Mouse (Mus musculus) spleen, adult 10 weeks (tissue): Measurements from ENCODE around the gene Pcyox1. TPM values are rescaled to one million over a fixed set of nuclear protein-coding genes. Genes with fewer than 3 reads are reported as not detected.

ENCODE experiments used
- polyA plus RNA-seq: library from polyadenylated mRNA; stranded (reverse); fragments of 350-450 nt; fragmentation: Illumina TruSeq; extraction: RNeasy Lipid Tissue Mini Kit (QIAGEN cat#74804); gene quantifications from one replicate; pipeline ENCODE4 v1.2.3, GENCODE M21; 2015; ENCODE audit warnings: low replicate concordance; ENCODE audit not compliant: insufficient read depth

The Pcyox1 gene
- 37.4 TPM for polyA plus RNA-seq

DNA sequence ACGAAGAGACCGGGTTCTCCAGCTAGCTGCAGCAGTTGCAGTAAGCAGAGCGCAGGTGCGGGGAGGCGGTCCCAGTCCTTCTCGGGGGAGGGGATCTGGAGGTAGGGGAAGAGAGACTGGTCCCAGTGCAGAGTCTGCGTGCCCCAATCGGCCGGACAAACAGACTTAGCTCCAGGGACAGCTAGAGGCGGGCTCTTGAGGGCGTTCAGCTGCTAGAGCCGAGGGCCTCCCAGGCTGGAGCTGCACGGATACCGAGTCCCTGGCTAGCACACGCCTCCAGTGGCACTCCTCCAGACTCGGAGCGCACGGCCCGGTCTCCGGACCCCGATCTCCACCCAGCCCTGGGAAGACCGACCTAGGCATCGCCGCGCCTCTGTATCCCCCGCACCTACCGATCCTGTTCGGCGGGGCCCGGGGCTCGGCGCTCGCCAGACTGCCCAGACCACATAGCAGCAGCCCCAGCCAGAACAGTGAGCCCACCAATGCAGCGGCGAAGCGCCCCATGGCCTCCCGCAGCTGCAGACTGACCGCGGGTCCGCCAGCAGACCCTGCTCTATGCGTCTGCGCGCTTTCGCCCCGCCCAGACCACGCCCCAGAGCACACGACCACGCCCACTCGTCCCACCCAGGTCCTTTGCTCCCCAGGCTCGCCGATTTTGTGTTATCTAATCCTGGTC is at the start of gene Pcyox1:
Gene Pcyox1 (minus strand): TSS at position 574 of the 676 bp plus-strand sequence.

GRCm38 (mm10) chr6:86438272-86439118 is 41.5 kb upstream of the Pcyox1 start, which contains the start of gene C87436:
Gene C87436, plus strand, starts transcription at chr6:86438374.

GRCm38 (mm10) chr6:86426358-86426757 is 29.4 kb upstream of the Pcyox1 start, which contains the start of gene Gm44790:
Gene Gm44790, plus strand, starts transcription at chr6:86426658.

DNA sequence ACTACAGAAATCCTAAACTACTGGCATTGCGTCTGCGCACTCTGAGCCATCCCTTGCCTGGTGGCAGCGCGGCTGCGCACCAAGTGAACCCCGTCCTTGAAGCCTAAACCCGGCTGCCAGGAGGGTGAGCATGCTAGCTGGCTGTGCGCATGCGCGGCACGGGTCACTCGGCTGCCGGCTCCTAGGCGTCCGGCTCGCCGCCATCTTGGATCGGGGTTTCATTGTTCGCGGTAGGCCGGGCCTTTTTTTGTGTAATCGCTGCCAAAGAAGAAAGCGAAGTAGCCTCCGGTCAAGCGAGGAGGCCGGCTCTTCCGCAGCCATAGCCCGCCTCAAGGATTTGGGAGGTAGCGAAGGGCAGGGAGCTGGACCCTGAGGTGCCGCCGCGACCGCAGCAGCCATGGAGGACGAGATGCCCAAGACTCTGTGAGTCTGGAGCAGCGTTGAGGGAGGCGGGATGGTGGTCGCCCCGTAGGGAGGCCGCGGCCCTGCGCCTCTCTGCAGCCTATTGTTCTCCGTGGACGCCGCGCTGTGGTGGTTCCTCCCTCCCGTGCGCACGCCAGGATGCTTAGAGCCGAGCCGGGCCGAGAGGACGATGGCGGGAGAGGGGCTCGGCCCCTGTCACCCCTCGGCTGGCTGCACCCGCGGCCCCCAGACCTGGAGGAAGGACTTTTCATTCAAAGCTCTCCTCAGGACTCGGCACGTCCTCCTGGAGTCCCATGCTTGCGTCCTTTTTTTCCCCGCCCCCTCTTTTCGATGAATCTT is 7.3 kb upstream of the Pcyox1 start, which contains the start of gene Tia1:
Gene Tia1 (plus strand): TSS at position 120 of the 762 bp plus-strand sequence.

GRCm38 (mm10) chr6:86370764-86371339 is 26.1 kb downstream of the Pcyox1 start, which contains the start of gene Snrpg:
Gene Snrpg, plus strand, starts transcription at chr6:86371304.

GRCm38 (mm10) chr6:86365371-86366124 is 31.4 kb downstream of the Pcyox1 start, which contains the start of gene Fam136a:
Gene Fam136a, plus strand, starts transcription at chr6:86365646.

Other genes with a start within 250 kb of the Pcyox1 start
- gene Tgfa, start 201.9 kb downstream of the Pcyox1 start, polyA plus RNA-seq, result 0.61 TPM
- gene Fam136a, start 31.5 kb downstream of the Pcyox1 start, polyA plus RNA-seq, result 32.3 TPM
- 223 TPM for gene Snrpg, start 25.9 kb downstream of the Pcyox1 start, polyA plus RNA-seq
- 163 TPM for gene Tia1, start 7.1 kb upstream of the Pcyox1 start, polyA plus RNA-seq
- not detected for gene Gm44790, start 29.5 kb upstream of the Pcyox1 start, polyA plus RNA-seq
- gene C87436, start 41.2 kb upstream of the Pcyox1 start, polyA plus RNA-seq, result 29.2 TPM
- 121 TPM for gene Pcbp1, start 129.2 kb upstream of the Pcyox1 start, polyA plus RNA-seq
- gene Asprv1, start 231.0 kb upstream of the Pcyox1 start, polyA plus RNA-seq, result 3.7 TPM